Comparison of ENCODE assay signal across 7 mouse cellular contexts in the genomic region with DNA sequence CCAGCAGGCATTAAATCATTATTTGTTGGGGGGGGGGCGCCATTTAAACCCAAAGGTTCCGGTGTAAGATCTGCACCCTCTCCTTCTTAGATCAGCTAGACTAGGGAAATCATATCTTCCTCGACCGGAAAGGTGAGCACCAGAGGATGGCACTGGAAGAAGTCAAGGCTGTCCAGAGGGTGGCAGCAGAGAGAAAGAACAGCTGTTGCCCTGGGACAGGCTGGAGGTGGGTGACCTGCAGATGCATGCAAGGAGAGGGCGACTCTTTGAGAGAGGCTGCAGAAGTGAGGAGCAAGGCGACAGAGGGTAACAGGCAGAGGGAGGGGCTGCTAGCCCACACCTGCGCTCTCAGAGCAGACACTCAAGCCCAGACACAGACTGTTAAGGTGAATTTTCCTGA. TPM values are rescaled to one million over a fixed set of nuclear protein-coding genes. Genes with fewer than 3 reads are reported as not detected.
A peak's percentile ranks its signal among the peaks of the same experiment; 100 is the strongest.
DNase-seq lines count a peak whose midpoint lies in the region; ATAC-seq and TF ChIP-seq lines count a peak whose summit lies in the region.

No protein-coding gene starts in this region.

- no peak overlapping the region for H3K4me2 ChIP-seq in forebrain, embryonic 11.5 days (ENCODE audit: low read depth, low read length, severe bottlenecking)
- no peak overlapping the region for H3K4me2 ChIP-seq in hindbrain, embryonic 13.5 days
- H3K4me2 ChIP-seq in limb, embryonic 12.5 days: no peak overlapping the region
- H3K4me2 ChIP-seq in midbrain, embryonic 14.5 days (ENCODE audit: low read length): no peak overlapping the region

- no peak for TF ChIP-seq POLR2A in bone marrow macrophage, adult 2 months (IDR thresholded peaks at IDR 0.05; ENCODE audit: borderline replicate concordance, low read depth, low read length)

- WGBS in forebrain, embryonic 11.5 days: 14% methylated on average over 7 of the region's 7 CpGs
- 18% methylated on average over 7 of the region's 7 CpGs for WGBS in hindbrain, embryonic 13.5 days
- 13% methylated on average over 7 of the region's 7 CpGs for WGBS in limb, embryonic 12.5 days
- WGBS in midbrain, embryonic 14.5 days: 16% methylated on average over 7 of the region's 7 CpGs

- H3K27ac ChIP-seq in bone marrow macrophage, adult 2 months (ENCODE audit: insufficient read depth, low read depth, low read length): no peak overlapping the region
- no peak overlapping the region for H3K27ac ChIP-seq in forebrain, embryonic 11.5 days (ENCODE audit: low read depth, low read length)
- no peak overlapping the region for H3K27ac ChIP-seq in hindbrain, embryonic 13.5 days
- H3K27ac ChIP-seq in limb, embryonic 12.5 days: no peak overlapping the region
- no peak overlapping the region for H3K27ac ChIP-seq in midbrain, embryonic 14.5 days (replicated peaks; ENCODE audit: low read depth, low read length)

- peak; percentile 47 for DNase-seq in MN1 (ENCODE audit: low spot score)
- peak; percentile 71 for DNase-seq in forebrain, embryonic 11.5 days (ENCODE audit: low spot score)
- DNase-seq in midbrain, embryonic 14.5 days: peak; percentile 74
- DNase-seq in spleen, postnatal 14 days (ENCODE audit: low spot score in 2 of 2): peak; percentile 21 to 38

- H3K27me3 ChIP-seq in forebrain, embryonic 11.5 days (ENCODE audit: control insufficient read depth, insufficient read depth, low read length): peaks cover 6% of the 10 kb centered on the region; the same call in 1 of the 2 replicates
- peaks cover 29% of the 10 kb centered on the region for H3K27me3 ChIP-seq in hindbrain, embryonic 13.5 days
- peaks cover 4% of the 10 kb centered on the region; the same call in 1 of the 2 replicates for H3K27me3 ChIP-seq in limb, embryonic 12.5 days
- no peaks in the 10 kb centered on the region for H3K27me3 ChIP-seq in midbrain, embryonic 14.5 days (ENCODE audit: control insufficient read depth, insufficient read depth, low read length)

- ATAC-seq in forebrain, embryonic 11.5 days (replicated peaks; ENCODE audit: low FRiP score): peak; percentile 66; the same call in 1 of the 2 replicates
- peak; percentile 57; the same call in 1 of the 2 replicates for ATAC-seq in hindbrain, embryonic 13.5 days (ENCODE audit: low FRiP score)
- peak; percentile 69; the same call in 1 of the 2 replicates for ATAC-seq in limb, embryonic 12.5 days (ENCODE audit: insufficient number of reproducible peaks, insufficient read depth, low FRiP score, low TSS enrichment, low read depth)
- ATAC-seq in midbrain, embryonic 14.5 days (ENCODE audit: low FRiP score, low TSS enrichment): peak; percentile 53

- no peaks in the 10 kb centered on the region for H3K4me1 ChIP-seq in bone marrow macrophage, adult 2 months (ENCODE audit: control insufficient read depth, insufficient read depth, low read length)
- H3K4me1 ChIP-seq in forebrain, embryonic 11.5 days (replicated peaks; ENCODE audit: control insufficient read depth, insufficient read depth, low read length): peaks cover 3% of the 10 kb centered on the region; the same call in 1 of the 2 replicates
- H3K4me1 ChIP-seq in hindbrain, embryonic 13.5 days (replicated peaks): peaks cover 29% of the 10 kb centered on the region
- 0 out of 2 replicates have a peak, but pooled peaks cover 11% of the 10 kb centered on the region for H3K4me1 ChIP-seq in limb, embryonic 12.5 days (replicated peaks)
- H3K4me1 ChIP-seq in midbrain, embryonic 14.5 days (ENCODE audit: control insufficient read depth, insufficient read depth, low read length): peaks cover 10% of the 10 kb centered on the region

- H3K9me3 ChIP-seq in forebrain, embryonic 11.5 days (ENCODE audit: control insufficient read depth, low read length): no peaks in the 10 kb centered on the region
- no peaks in the 10 kb centered on the region for H3K9me3 ChIP-seq in hindbrain, embryonic 13.5 days
- no peaks in the 10 kb centered on the region for H3K9me3 ChIP-seq in limb, embryonic 12.5 days
- H3K9me3 ChIP-seq in midbrain, embryonic 14.5 days (ENCODE audit: control insufficient read depth, low read length): 0 out of 2 replicates have a peak, but pooled peaks cover 5% of the 10 kb centered on the region

- no peak overlapping the region for H3K4me3 ChIP-seq in bone marrow macrophage, adult 2 months (ENCODE audit: insufficient read depth, low read length)
- H3K4me3 ChIP-seq in forebrain, embryonic 11.5 days (ENCODE audit: low read depth, low read length): no peak overlapping the region
- H3K4me3 ChIP-seq in hindbrain, embryonic 13.5 days: no peak overlapping the region
- no peak overlapping the region for H3K4me3 ChIP-seq in limb, embryonic 12.5 days (replicated peaks)
- H3K4me3 ChIP-seq in midbrain, embryonic 14.5 days (replicated peaks; ENCODE audit: low read depth, low read length): no peak overlapping the region

- 0 out of 2 replicates have a peak, but pooled peaks have one; percentile 9 for TF ChIP-seq CTCF in bone marrow macrophage, adult 2 months (IDR thresholded peaks at IDR 0.05; ENCODE audit: low read depth, low read length)

- no peaks in the 10 kb centered on the region for H3K36me3 ChIP-seq in forebrain, embryonic 11.5 days (ENCODE audit: control insufficient read depth, insufficient read depth, low read length)
- no peaks in the 10 kb centered on the region for H3K36me3 ChIP-seq in hindbrain, embryonic 13.5 days
- no peaks in the 10 kb centered on the region for H3K36me3 ChIP-seq in limb, embryonic 12.5 days
- no peaks in the 10 kb centered on the region for H3K36me3 ChIP-seq in midbrain, embryonic 14.5 days (ENCODE audit: control insufficient read depth, insufficient read depth, low read length)

- H3K9ac ChIP-seq in forebrain, embryonic 11.5 days (ENCODE audit: low read length): no peak overlapping the region
- no peak overlapping the region for H3K9ac ChIP-seq in hindbrain, embryonic 13.5 days
- no peak overlapping the region for H3K9ac ChIP-seq in limb, embryonic 12.5 days (replicated peaks)
- no peak overlapping the region for H3K9ac ChIP-seq in midbrain, embryonic 14.5 days (replicated peaks; ENCODE audit: low read length)

RNA-seq across cellular contexts. Expression of a gene that starts 8.2 kb away (rescaled TPM):
- 0.13 TPM in 1 of 2 replicates, not detected in the other for polyA plus RNA-seq in bone marrow macrophage, adult 2 months (2012; ENCODE audit: insufficient read depth, insufficient read length, missing spikeins)
- polyA plus RNA-seq in forebrain, embryonic 11.5 days (2014; fragmentation: Nextera tagmentation; extraction: Ambion mirVana): 9.0 and 9.7 TPM in 2 replicates
- 82.8 and 104 TPM in 2 replicates for polyA plus RNA-seq in hindbrain, embryonic 13.5 days (2015; fragmentation: Nextera tagmentation; extraction: Ambion mirVana)
- polyA plus RNA-seq in limb, embryonic 12.5 days (2016; fragmentation: Nextera tagmentation; extraction: Ambion mirVana): 4.7 and 4.9 TPM in 2 replicates
- polyA plus RNA-seq in midbrain, embryonic 14.5 days (2014; fragmentation: Nextera tagmentation; extraction: Ambion mirVana): 35.9 and 39.6 TPM in 2 replicates
